Mouse (Mus musculus): ENCODE data around the gene Gys2. TPM values are rescaled to one million over a fixed set of nuclear protein-coding genes. Genes with fewer than 3 reads are reported as not detected.

Gys2 gene
- polyA plus RNA-seq, 1 experiment = 8.2 TPM

DNA sequence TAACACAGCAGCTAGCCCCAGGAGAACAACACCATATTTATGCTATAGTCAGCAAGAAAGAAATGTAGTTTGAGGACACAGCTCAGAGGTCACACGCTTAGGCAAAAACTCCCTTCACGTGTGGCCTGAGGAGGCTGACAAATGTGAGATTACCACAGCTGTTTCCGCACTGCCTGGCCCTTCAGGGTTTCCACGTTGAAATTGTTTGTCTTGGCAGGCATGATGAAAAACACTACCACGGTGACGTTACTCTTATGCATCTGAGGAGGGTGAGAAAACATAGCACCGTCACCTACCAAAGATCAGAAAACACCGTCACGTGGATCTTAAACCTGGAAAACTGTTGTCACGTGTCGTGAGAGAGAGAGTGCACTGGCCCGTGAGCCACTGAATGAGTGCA, 21.5 kb downstream of the Gys2 start:
- no peak overlapping the region for H3K4me3 ChIP-seq (replicated peaks; ENCODE audit: control insufficient read depth, low read depth, low read length)

DNA sequence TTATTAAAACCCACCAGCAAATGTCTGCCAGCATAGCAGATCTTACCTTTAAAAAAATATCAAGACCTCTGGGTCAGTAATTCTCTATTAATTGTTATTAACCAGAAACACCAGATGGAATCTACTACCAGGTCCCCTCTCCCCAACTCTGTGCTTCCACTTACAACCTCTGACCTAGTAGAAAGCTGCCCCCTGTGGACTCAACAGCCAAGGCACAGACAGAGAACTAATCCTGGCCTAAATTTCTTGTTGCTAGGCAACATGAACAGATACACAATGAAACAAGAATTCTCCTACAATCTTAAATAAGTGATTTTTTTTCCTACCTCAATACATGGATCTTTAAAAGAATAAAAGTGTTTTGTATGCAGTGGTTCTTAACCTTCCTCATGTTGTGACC, 43.8 kb downstream of the Gys2 start:
- Histone ChIP-seq H3K4me3 (replicated peaks; ENCODE audit: control insufficient read depth, low read depth, low read length) (no peak overlapping the region), H3K4me1 (ENCODE audit: control insufficient read depth, insufficient read depth, low read length) (no peaks in the 10 kb centered on the region), H3K27ac (ENCODE audit: control insufficient read depth, insufficient read depth, low read depth, low read length, poor library complexity) (no peak overlapping the region)
- TF ChIP-seq POLR2A (IDR thresholded peaks at IDR 0.05; ENCODE audit: borderline replicate concordance, control insufficient read depth, low read depth, low read length) (no peak), CTCF (IDR thresholded peaks at IDR 0.05; ENCODE audit: control insufficient read depth, insufficient read depth, low read length) (no peak)

More for the DNA sequence above, 21.5 kb downstream of the Gys2 start:
- TF ChIP-seq POLR2A (IDR thresholded peaks at IDR 0.05; ENCODE audit: borderline replicate concordance, control insufficient read depth, low read depth, low read length) (no peak), CTCF (IDR thresholded peaks at IDR 0.05; ENCODE audit: control insufficient read depth, insufficient read depth, low read length) (no peak)
- WGBS = 80% methylated on average over 12 of the region's 12 CpGs
- H3K4me1 ChIP-seq (ENCODE audit: control insufficient read depth, insufficient read depth, low read length) = no peaks in the 10 kb centered on the region
- H3K27ac ChIP-seq (ENCODE audit: control insufficient read depth, insufficient read depth, low read depth, low read length, poor library complexity) = no peak overlapping the region

DNA sequence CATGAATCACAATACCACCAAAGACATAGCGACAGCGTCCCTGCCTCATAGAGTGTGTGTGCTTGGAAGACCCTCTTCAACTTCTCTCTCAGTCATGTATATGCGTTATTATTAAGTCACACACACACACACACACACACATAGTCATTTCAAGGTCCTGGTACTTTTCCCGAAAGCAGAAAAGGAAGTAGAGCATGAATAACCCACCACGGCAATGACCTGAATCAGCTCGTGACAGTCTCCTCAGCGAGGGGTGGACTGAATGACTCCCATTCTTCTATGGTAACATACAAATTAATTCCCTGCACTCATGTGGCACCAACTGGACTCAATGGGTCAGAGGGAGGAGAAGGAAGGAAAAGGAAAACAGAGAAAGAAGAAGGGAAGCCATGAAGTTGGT, 47.9 kb downstream of the Gys2 start:
- Histone ChIP-seq H3K4me1 (ENCODE audit: control insufficient read depth, insufficient read depth, low read length) (no peaks in the 10 kb centered on the region), H3K27ac (ENCODE audit: control insufficient read depth, insufficient read depth, low read depth, low read length, poor library complexity) (no peak overlapping the region), H3K4me3 (replicated peaks; ENCODE audit: control insufficient read depth, low read depth, low read length) (no peak overlapping the region)
- WGBS = 39% methylated on average over 7 of the region's 7 CpGs
- no peak for TF ChIP-seq POLR2A (IDR thresholded peaks at IDR 0.05; ENCODE audit: borderline replicate concordance, control insufficient read depth, low read depth, low read length)
- TF ChIP-seq CTCF (IDR thresholded peaks at IDR 0.05; ENCODE audit: control insufficient read depth, insufficient read depth, low read length) = no peak

DNA sequence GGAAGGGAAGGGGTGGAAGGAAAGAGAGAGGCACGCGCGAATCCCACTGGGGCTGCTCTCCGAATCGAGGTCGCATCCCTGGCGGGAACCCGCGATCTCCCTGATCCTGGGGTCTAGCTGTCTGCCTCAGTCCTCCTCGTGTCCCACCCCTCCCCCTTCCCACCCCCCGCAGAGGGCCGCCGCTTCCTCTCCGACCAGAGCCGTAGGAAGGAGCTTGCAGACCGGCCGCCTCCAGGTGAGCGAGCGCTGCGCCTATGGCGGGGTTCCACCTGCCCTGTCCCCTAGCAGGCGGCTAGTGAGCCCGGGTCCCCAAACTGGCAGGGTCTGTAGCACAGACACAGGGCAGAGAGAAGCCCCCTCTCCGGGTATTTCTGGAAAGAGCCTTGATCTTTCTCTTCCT, 58.3 kb downstream of the Gys2 start:
- Histone ChIP-seq H3K4me3 (replicated peaks; ENCODE audit: control insufficient read depth, low read depth, low read length) (no peak overlapping the region), H3K27ac (ENCODE audit: control insufficient read depth, insufficient read depth, low read depth, low read length, poor library complexity) (no peak overlapping the region), H3K4me1 (ENCODE audit: control insufficient read depth, insufficient read depth, low read length) (no peaks in the 10 kb centered on the region)
- no peak for TF ChIP-seq CTCF (IDR thresholded peaks at IDR 0.05; ENCODE audit: control insufficient read depth, insufficient read depth, low read length)
- WGBS = 2% methylated on average over 24 of the region's 24 CpGs

DNA sequence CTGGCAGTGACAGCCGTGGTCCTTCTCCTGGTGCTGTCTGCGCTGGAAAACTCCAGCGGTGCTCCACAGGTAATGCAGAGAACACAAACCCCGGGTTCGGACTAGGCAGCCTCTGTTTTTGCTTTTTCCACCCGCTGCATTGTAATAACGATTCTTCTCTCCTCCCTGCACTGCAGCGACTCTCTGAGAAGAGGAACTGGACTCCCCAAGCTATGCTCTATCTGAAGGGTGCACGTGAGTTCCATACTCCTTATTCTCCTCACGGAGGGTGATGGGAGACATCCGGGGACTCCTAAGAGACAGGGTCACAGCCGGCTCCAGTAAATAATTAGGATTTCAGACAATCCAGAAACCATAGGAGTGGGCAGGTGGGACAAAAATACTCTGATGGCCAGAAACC, 59.1 kb downstream of the Gys2 start:
- Histone ChIP-seq H3K27ac (ENCODE audit: control insufficient read depth, insufficient read depth, low read depth, low read length, poor library complexity) (no peak overlapping the region), H3K4me3 (replicated peaks; ENCODE audit: control insufficient read depth, low read depth, low read length) (no peak overlapping the region), H3K4me1 (ENCODE audit: control insufficient read depth, insufficient read depth, low read length) (no peaks in the 10 kb centered on the region)
- 11% methylated on average over 12 of the region's 12 CpGs for WGBS
- TF ChIP-seq CTCF (IDR thresholded peaks at IDR 0.05; ENCODE audit: control insufficient read depth, insufficient read depth, low read length) = no peak
- no peak for TF ChIP-seq POLR2A (IDR thresholded peaks at IDR 0.05; ENCODE audit: borderline replicate concordance, control insufficient read depth, low read depth, low read length)

DNA sequence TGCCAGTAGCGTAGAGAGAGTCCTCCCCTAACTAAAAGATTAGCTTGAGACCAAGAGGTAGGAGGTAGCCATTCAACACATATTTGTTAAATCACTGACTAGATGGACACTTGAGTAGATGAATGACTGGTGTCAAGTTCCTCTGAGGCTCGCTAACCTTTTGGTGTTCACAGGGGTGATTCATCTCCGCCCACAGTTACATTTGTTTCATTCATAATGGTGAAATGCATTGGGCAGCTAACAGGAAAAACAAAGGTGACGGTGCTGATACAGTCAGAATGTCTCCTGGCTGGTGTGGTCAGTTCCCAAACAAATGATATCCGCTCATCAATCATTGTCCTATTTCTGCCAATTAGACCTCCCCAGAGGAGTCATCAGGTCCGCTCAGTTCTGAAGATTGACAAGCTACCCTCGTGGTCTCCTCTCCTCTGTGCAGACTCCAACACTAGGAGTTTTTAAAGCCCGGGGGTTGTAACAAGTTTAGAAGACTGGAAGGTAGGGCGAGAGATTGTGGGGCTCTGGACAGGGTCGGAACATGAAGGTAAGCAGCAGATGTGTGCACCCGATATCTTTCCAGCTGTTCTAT, 59.9 kb downstream of the Gys2 start, which contains the start of gene Spx:
Gene Spx (plus strand): TSS at position 536 of the 586 bp plus-strand sequence.
- no peaks in the 10 kb centered on the region for H3K4me1 ChIP-seq (ENCODE audit: control insufficient read depth, insufficient read depth, low read length)
- no peak within 1 kb of the TSS for H3K4me3 ChIP-seq (replicated peaks; ENCODE audit: control insufficient read depth, low read depth, low read length)
- WGBS = 71% methylated on average over 11 of the region's 11 CpGs
- TF ChIP-seq CTCF (IDR thresholded peaks at IDR 0.05; ENCODE audit: control insufficient read depth, insufficient read depth, low read length) = no peak
- no peak for TF ChIP-seq POLR2A (IDR thresholded peaks at IDR 0.05; ENCODE audit: borderline replicate concordance, control insufficient read depth, low read depth, low read length)
- no peak within 1 kb of the TSS for H3K27ac ChIP-seq (ENCODE audit: control insufficient read depth, insufficient read depth, low read depth, low read length, poor library complexity)

DNA sequence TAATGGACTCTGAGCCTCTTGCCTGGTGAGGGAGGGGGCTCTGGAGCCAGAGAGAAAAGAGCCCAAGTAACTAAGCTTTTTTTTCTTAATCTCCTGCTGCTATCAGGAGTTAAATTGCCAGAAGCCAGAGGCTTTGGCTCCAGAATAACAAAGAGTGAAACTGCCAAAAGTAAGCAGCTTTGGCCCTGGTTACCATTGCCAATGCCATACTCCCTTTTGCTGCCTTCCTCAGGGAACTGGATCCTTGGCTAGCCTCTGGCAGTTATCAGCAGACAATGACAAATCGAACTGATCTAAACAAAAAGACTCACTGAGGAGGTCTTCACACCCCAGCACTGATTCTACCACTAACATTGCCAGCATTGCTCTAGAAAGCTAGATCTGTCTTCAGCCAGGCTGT, 61.8 kb downstream of the Gys2 start:
- 25% methylated on average over 1 of the region's 1 CpGs for WGBS
- Histone ChIP-seq H3K4me1 (ENCODE audit: control insufficient read depth, insufficient read depth, low read length) (no peaks in the 10 kb centered on the region), H3K4me3 (replicated peaks; ENCODE audit: control insufficient read depth, low read depth, low read length) (no peak overlapping the region), H3K27ac (ENCODE audit: control insufficient read depth, insufficient read depth, low read depth, low read length, poor library complexity) (no peak overlapping the region)
- TF ChIP-seq POLR2A (IDR thresholded peaks at IDR 0.05; ENCODE audit: borderline replicate concordance, control insufficient read depth, low read depth, low read length) (no peak), CTCF (IDR thresholded peaks at IDR 0.05; ENCODE audit: control insufficient read depth, insufficient read depth, low read length) (no peak)

DNA sequence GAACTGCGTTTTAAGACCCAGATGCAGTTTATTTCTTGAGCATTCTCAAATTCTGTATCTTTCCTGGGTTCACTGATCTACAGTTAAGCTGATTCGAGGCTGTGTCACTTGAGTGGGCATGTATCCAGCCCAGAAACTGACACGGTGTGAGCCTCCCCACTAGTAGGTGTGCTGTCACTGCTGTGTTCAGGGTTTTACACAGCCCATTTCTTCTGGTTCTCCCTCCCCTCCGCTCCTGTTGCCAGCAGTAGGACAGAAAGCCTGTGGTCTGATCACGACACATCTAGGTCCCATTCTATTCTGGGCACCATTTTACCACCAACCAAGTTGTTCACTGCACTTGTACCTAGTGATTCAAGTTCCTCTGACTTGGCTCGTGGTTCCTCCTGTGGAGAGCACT, 77.2 kb downstream of the Gys2 start:
- no peak overlapping the region for H3K4me3 ChIP-seq (replicated peaks; ENCODE audit: control insufficient read depth, low read depth, low read length)
- no peak overlapping the region for H3K27ac ChIP-seq (ENCODE audit: control insufficient read depth, insufficient read depth, low read depth, low read length, poor library complexity)
- 70% methylated on average over 6 of the region's 6 CpGs for WGBS
- TF ChIP-seq CTCF (IDR thresholded peaks at IDR 0.05; ENCODE audit: control insufficient read depth, insufficient read depth, low read length) = no peak
- no peak for TF ChIP-seq POLR2A (IDR thresholded peaks at IDR 0.05; ENCODE audit: borderline replicate concordance, control insufficient read depth, low read depth, low read length)
- H3K4me1 ChIP-seq (ENCODE audit: control insufficient read depth, insufficient read depth, low read length) = no peaks in the 10 kb centered on the region

DNA sequence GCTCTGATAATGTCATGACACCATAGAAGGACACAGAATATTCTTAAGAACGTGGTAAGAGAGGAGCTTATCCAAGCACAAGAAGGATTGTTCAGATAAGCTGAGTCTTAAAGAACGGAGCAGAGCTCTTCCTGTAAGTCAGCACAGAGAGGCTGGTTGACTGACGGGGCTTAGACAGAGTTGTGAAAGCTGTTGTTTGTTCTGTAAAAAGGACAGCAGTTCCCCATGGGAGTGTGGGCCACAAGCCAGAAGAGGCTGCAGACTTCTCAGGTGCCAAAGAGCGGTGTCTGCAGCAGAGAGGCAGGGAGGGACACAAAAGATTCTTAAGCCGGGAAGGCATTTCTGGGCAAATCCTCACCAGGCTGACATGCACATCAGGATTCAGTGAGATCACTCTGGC, 78.2 kb downstream of the Gys2 start:
- 64% methylated on average over 5 of the region's 5 CpGs for WGBS
- no peak overlapping the region for H3K4me3 ChIP-seq (replicated peaks; ENCODE audit: control insufficient read depth, low read depth, low read length)
- TF ChIP-seq POLR2A (IDR thresholded peaks at IDR 0.05; ENCODE audit: borderline replicate concordance, control insufficient read depth, low read depth, low read length) = no peak
- no peak for TF ChIP-seq CTCF (IDR thresholded peaks at IDR 0.05; ENCODE audit: control insufficient read depth, insufficient read depth, low read length)
- H3K4me1 ChIP-seq (ENCODE audit: control insufficient read depth, insufficient read depth, low read length) = no peaks in the 10 kb centered on the region; the same call in 1 of the 2 replicates
- no peak overlapping the region for H3K27ac ChIP-seq (ENCODE audit: control insufficient read depth, insufficient read depth, low read depth, low read length, poor library complexity)

Measured in bone marrow, adult 2 months (tissue).